Mouse (Mus musculus) cerebellum, adult 11 months (tissue): Measurements from ENCODE around the gene Gm37240.

Experiments used
- DNase-seq: peaks from one replicate; pipeline ENCODE4 v3.0.0; 2022

Gene Gm37240

GRCm38 (mm10) chr3:84547177-84547576 lies 1340.1 kb downstream of the Gm37240 start:
- no peak for DNase-seq

GRCm38 (mm10) chr3:84542450-84542849 lies 1344.9 kb downstream of the Gm37240 start:
- peak; percentile 32 for DNase-seq

DNA sequence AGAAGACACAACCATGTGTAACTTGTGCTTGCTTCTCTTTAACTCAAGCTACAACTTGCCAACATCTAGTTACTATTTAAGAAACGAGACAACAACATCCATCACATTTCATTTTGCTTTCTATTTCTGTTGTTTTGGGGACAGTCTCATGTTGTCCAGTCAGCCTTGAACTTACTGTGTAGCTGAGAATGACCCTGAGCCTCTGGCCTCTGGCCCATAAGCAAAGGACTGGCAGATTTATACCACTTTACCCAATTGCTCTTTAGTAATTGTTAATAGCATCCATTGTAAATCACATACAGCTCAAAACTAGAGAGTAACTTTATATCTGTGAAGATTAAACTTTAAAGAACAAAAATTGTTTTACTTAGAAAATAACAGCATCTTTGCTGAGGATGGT lies 1345.4 kb downstream of the Gm37240 start:
- no peak for DNase-seq

- DNase-seq, result no peak
These were observed 1346.7 kb downstream of the Gm37240 start for GRCm38 (mm10) chr3:84540640-84541039.

GRCm38 (mm10) chr3:84536987-84537386 lies 1350.3 kb downstream of the Gm37240 start:
- DNase-seq, result no peak

GRCm38 (mm10) chr3:84533227-84533626 lies 1354.1 kb downstream of the Gm37240 start:
- DNase-seq, result no peak

GRCm38 (mm10) chr3:84529021-84529420 lies 1358.3 kb downstream of the Gm37240 start:
- DNase-seq, result peak; percentile 32

GRCm38 (mm10) chr3:84524952-84525351 lies 1362.4 kb downstream of the Gm37240 start:
- DNase-seq, result no peak

DNA sequence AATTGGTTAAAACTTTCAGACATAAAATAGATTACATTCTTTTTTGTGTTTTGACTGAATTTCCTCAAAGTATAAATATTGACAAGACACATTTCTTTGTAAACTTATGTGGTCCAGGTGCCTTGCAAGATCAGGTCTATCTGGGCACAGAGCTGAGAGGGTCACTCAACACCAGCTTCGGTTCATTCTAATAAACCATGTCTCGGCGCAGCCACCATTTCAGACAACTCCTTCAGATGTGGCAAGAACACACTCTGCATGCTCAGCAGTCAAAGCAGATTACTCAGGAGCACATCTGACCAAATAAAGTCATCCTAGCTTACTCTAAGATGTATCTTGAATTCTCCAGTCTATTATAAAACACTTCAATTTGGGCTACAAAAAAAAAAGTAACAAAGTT lies 1371.2 kb downstream of the Gm37240 start:
- no peak for DNase-seq

DNA sequence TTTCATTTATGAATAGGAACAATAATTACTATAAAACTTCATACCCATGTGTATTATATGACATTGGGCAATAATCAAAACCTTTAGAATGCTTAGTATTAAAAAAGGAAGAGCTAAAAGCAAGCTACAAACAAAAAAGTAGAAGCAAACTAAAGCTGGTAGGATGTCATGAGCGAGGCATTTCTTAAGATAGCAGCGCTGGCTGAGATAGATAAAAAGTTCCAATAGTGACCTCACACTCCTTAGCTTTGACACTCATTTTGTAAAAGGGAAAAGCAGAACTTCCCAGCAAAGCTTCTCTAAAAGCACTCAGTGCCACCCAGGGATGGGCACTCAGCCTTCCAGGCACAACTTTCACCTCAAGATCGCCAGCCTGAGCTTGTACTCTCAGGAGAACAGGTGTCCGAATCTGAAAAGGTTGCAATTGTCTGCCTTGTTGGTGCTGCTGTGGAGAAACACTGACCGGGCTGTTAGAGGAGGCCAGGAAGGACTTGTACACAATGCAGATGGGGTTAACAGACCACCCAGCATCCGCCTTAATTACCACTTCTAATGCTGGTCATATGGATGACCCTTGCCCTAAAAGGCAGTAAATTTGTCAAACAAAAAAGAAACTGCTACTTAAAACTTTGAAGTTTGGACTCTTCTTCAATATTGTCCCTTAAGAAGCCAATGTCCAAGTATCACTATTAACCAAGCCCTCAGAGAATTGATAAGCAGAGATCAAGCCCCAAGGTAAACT lies 1374.4 kb downstream of the Gm37240 start:
- DNase-seq, result no peak

DNA sequence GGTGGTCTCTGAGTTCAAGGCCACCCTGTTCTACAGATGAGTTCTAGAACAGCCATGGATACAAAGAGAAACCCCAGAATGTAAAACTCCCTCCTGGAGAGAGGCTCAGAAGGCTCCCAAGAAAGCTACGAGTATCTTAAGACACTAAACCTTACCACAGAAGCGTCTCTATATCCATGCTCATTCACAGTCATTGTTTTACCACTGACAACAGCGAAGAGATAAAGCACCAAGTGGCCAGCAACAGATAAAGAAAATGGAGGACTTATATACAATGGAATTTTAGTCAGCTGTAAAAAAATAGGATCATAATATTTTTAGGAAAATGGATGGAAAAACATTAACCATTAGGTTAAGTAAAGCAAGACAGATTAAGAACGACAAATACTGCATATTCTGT lies 1382.1 kb downstream of the Gm37240 start:
- DNase-seq, result no peak

DNA sequence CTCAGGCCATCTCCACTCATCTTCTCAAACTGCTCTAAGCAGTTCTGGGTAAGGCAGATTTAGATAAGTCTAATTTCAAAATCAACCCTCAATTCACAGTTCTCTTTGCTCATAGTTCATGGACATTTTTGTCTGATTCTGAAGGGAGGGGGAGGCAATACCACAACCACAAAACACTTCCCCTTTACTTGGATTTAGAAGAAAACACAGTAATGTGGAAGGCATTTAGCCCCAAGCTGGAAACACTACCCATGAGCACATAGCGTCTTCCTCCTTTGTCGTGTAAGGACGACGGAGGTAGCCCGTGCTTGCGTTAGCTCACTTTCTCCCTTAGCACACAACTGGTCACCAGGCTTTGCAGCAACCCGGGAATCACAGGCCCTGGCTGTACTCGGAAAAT lies 1383.0 kb downstream of the Gm37240 start:
- no peak for DNase-seq

DNA sequence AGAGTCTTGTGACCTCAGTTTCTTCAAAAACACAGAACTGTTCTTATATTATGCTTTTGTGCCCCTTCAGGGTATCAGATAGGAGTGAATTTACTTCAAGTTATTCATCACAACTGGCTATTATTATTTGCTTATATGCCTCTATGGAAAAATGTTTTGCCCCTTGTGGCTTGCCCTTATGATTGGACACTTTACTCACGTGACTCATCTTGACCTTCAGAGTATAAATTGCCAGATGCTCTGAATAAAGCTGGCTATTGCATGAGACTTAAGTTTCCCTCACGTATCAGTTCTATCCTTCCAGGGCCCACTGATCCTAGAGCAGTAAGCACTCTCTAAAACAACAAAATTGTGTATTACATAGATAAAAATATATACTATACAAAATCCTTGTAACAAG lies 1385.2 kb downstream of the Gm37240 start:
- DNase-seq, result no peak

GRCm38 (mm10) chr3:84500491-84500890 lies 1386.8 kb downstream of the Gm37240 start:
- DNase-seq, result no peak

DNA sequence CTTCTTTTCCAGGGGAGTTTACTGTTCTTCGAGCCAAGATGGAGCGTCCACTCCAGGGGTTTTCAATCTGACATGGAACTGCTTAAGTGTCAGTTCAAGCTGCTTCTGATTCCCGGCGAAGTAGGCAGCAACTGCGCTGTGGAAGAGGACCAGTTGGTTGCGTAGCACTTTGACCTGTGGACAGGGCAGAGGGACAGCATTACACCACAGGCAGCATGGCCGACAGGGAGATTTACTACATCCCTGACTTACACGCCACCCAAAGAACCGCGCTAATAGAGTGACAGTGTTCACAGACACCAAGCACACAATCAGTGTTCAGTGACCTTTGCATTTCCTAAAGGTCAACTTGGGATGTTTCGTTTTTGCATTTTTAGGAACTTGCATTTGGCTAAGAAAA lies 1389.6 kb downstream of the Gm37240 start:
- no peak for DNase-seq

DNA sequence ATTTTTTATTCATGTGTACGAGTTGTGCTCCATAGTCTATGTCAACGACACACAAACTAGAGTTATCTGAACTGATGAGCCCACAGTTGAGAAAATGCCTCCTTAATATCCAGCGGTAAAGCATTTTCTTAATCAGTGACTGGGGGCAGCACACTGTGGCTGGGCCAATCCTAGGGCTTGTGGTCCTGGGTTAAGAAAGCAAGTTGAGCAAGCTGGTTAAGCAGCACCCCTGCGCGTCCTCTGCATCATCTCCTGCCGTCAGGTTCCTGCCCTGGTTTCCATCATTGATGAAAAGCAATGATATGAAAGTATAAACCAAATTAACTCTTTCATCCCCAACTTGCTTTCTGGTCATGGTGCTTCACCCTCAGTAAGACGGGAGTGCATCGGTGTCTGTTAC lies 1394.7 kb downstream of the Gm37240 start:
- DNase-seq, result no peak

- no peak for DNase-seq
These were observed 1395.2 kb downstream of the Gm37240 start for GRCm38 (mm10) chr3:84492148-84492547.

DNA sequence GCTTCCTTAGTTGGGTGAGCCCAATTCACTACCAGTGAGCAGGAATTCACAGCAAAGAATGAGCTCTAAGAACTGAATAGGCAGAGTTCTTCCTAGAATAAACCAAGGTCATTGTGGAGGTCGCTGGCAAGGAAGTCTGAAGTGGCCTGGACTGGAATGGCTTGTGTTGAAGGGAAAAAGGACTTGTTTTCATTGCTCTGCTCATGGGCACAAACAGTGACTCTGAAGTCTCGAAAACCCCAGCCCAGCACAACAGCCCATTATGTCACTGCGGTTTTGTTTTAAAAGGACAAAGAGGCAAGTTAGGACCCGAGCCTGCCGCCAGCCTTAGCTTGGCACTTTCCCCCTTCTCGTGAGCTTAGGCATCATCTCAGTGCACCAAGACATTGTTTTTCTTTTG lies 1398.6 kb downstream of the Gm37240 start:
- DNase-seq, result no peak

- DNase-seq, result no peak
These were observed 1402.4 kb downstream of the Gm37240 start for GRCm38 (mm10) chr3:84484891-84485290.

DNA sequence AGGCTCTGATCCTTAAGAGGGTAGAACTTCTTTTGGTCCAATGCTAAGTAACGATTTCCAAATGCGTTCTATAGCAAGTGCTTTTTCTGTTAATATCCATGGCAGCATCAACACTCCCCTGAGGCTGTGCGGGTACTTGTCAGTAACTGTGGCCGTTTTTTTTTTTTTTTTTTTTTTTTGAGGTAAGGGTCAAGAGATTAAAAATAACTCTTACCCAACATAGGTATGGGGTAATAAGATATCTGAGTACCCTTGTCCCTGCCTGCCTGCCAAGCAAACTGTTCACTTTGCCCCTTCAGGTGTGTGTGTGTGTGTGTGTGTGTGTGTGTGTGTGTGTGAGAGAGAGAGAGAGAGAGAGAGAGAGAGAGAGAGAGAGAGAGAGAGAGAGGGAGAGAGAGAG lies 1403.0 kb downstream of the Gm37240 start:
- DNase-seq, result no peak

DNA sequence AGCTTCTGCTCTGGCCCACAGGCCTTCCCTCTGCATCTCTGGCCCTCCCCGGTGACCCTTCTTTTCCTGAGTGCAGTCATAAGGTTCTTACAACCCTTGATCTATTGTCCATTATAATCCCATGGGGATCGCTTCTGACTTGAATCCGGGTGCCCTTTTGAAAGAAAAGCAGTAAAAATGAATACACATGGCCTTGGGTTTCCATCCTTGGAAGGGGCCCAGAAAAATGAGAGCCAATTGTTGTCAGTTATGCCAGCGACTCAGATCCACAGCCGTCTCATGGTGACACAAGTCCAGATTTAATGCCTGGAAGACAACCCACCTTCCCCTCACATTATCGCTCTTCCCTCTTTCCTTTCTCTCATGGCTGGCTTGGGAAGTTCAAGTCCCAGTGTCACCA lies 1405.2 kb downstream of the Gm37240 start:
- DNase-seq, result no peak

GRCm38 (mm10) chr3:84481104-84481503 lies 1406.2 kb downstream of the Gm37240 start:
- DNase-seq, result no peak

GRCm38 (mm10) chr3:84480006-84480897 lies 1407.1 kb downstream of the Gm37240 start, which contains the start of gene Fhdc1:
Gene Fhdc1, minus strand, starts transcription at chr3:84480429.
- peak; percentile 51 for DNase-seq
